Mouse (Mus musculus) layer of hippocampus, adult 11-12 months (tissue): ENCODE measurements around the gene Zbed5.
"Not testable (repeated sequence)": the region's sequence is repeated elsewhere in the genome, so short reads cannot be mapped to it uniquely, and the experiment has no call there.

Source experiments
- DNase-seq: peaks from one replicate; pipeline ENCODE4 v3.0.0; 2022; ENCODE audit warnings: low spot score

Zbed5 gene

DNA sequence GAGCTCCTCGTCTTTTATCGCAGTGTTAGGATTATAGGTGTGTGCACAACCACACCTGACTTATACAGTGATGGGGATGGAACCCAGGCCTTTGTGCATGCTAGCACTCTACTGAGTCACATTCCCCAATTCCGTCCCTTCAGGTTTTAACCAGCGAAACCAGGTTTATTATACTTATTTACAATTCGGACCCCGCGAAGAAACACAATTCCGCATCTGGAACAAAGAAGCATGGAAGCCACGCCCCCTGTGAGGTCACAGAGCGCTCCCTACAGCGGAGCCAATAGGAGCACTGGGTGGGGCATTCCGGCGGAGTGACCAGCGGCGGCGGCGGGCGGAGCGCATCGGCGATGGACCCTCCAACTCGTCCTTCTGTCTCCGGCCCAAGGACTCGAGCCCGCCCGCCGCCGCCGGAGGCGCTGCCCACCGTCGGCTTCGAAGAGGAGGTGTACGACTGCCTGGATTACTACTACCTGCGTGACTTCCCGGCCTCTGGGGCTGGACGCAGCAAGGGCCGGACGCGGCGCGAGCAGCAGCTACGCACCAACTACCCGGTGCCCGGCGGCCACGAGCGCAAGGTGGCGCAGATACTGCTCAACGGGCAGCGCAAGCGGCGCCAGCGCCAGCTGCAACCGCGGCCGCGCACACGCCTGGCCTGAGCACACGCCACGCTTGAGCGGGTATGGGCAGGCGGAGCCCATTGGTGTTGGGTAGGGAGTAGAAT lies 12.9 kb downstream of the Zbed5 start, which contains the start of gene Nupr1l:
Gene Nupr1l, plus strand, starts transcription at position 299 of the 724 bp plus-strand sequence.
- DNase-seq, result peak; percentile 90

DNA sequence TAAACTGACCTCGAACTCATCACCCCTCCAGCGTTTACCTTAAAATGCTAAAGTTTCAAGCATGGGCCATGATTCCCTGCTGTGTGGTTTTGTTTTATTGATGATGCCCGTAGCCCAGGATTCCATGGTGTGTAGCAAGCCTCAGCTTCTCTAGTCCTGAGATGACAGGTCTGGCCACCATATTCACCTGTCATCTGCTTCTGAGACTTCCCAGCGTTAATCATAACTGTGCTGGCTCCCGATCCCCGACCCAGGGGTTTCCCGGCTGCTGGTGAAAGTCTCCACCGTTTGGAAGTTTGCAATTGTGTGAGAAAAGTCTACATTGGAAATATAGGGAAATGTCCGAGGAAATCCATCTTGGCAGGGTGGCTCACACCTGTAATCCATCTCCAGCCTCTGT lies 13.6 kb downstream of the Zbed5 start:
- no peak for DNase-seq

DNA sequence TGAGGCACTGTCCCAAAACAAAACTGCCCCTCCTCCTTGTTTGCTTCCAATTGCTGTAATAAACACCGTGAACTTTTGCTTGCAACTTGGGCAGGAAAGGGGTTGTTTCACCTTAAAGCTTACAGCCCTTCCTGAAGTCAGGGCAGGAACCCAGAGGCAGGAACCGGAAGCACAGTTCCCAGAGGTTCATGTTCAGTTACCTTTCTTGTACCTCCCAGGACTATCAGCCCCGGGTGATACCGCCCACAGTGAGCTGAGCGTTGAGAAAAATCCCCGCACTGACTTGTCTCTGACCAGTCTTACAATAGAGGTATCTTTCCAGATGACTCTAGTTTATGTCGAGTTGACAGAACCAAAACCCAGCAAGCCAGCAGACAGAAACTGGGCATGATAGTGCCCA lies 14.1 kb downstream of the Zbed5 start:
- no peak for DNase-seq

DNA sequence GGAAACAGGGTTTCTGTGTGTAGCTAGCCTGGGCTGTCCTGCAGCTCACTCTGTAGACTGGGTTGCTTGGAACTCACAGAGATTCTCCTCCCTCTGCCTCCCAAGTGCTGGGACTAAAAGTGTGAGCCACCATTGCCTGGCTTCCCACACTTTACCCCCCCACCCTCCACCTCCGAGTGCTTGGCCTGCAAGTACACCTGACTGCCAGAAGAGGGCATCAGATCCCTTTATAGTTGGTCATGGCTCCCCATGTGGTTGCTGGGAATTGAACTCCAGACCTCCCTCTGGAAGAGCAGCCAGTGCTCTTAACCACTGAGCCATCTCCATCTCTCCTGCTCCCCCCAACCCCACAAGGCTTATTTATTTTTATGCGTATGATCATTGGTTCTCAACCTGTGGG lies 18.5 kb downstream of the Zbed5 start:
- DNase-seq, result no peak

DNA sequence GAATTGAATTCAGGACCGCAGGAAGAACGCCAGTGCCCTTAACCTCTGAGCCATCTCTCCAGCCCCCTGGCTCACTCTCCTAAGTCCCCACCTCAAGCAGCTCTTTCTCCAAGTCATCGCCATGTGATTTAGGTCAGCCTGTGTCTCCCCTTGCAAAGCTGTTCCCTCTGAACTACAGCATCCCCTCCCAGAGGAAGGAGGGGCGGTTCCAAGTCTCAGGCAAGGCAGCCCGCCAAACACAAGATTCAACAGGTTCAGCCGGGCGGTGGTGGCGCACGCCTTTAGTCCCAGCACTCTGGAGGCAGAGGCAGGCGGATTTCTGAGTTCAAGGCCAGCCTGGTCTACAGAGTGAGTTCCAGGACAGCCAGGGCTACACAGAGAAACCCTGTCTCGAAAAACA lies 20.0 kb downstream of the Zbed5 start:
- DNase-seq, result not testable (repeated sequence)

DNA sequence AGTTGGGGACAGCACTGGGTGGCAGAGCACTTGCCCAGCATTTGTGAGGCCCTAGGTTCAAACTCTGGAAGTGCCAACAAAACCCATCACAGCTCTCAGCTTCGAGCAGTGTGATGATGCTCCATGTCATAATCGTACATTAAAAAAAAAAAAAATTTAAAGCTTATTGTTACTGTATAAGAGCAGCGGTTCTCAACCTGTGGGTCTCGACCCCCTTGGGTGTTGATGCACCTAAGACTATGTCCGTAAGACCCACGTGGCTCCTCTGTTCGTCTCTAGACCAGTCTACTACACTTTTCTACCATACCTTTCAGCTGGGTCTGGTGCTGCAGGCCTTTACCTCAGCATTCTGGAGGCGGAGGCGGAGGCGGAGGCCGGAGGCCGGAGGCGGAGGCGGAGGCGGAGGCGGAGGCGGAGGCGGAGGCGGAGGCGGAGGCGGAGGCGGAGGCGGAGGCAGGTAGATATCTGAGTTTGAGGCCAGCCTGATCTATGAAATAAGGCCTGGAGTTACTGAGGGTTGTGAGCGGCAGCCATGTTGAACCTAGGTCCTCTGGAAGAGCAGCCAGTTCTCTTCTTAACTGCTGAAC lies 22.6 kb downstream of the Zbed5 start:
- DNase-seq, result no peak

DNA sequence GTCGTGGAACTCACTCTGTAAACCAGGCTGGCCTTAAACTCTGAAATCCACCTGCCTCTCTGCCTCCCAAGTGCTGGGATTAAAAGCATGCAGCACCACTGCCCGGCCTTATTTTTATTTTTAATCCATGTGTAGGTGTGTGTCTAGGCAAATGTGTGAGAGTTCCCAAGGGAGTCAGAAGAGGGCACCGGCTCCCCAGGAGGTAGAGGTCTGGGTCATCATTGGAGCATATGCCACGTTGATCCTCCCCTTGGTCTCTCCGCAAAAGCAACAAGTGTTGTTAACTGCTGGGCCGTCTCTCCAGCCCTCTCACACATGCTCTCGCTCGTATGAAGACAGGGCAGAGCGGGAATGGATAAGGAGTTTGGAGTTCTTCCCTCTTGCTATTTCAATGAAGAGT lies 23.2 kb downstream of the Zbed5 start:
- no peak for DNase-seq

DNA sequence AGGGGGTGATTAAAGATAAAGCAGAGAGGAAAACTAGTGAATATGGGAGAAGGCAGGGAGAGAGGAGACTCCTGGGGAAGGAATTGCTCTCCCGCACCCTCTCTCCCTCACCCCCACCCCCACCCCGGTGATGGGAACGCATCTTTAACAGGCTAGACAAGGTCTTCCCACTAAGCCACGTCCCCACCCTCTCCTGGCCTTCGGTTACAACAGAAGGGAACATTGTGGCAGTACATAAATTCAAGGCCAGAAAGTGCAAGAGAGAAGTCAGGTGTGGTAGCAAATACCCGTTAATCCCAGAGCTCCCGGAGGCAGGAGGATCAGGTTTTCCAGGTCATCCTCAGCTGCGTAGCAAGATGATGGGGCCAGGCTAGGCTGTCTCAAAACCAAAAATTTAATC lies 23.8 kb downstream of the Zbed5 start:
- no peak for DNase-seq

DNA sequence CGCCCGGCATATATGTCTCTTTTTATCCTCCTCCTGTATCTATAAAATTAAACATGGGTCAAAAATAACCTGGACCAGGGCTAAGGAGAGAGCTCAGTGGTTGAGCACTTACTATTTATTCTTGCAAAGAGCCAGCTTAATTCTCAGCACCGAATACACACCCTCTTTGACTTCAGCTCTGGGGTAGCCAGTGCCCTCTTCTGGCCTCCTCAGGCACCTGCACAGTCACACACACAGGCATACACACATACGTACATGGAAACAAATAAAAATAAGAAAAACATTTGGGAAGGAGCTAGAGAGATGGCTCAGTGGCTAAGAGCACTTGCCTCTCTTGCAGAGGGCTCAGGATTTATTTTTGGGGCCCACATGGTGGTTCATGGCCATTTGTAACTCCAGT lies 26.4 kb downstream of the Zbed5 start:
- no peak for DNase-seq

DNA sequence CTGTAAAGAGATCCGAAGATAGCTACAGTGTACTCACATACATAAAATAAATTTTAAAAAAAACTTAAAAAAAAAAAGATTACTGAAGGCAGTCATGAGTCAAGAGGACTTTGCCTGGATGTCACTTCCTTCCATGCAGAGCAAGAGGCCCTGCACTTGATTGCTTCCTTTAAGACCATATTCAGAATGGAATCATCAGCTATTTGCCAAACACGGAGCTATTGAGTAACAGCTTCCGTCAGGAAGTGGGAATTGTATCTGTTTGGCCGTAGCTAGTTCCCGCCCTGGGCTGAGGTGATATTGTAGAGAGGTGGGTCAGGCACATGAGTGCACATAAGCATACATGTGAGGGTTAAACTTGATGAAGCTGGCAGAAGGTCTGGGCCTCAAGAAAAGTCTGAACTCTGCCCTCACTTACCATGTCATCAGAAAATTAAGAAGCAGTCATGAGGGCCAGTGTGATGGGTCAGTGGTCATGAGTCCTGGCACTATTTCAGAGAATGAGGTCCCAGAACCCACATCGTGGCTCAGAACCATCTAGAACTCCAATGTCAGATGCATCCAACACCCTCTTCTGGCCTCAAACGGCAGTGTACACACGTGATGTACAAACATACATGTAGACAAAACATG lies 29.4 kb downstream of the Zbed5 start:
- DNase-seq, result no peak

DNA sequence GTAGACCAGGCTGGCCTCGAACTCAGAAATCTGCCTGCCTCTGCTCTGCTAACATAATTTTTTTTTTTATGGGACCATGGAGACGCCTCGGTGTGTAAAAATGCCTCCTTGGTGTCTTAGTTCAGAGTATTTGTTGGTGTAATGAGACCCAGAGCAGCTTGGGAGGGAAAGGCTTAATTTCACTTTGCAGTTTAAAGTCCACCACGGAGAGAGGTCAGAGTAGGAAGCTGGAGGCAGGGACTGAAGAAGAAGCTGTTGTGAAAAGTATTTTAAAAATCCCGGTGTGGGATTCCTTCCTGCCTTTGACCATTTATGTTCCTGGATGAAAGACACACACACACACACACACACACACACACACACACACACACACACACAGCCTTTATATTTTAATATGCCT lies 30.4 kb downstream of the Zbed5 start:
- no peak for DNase-seq

DNA sequence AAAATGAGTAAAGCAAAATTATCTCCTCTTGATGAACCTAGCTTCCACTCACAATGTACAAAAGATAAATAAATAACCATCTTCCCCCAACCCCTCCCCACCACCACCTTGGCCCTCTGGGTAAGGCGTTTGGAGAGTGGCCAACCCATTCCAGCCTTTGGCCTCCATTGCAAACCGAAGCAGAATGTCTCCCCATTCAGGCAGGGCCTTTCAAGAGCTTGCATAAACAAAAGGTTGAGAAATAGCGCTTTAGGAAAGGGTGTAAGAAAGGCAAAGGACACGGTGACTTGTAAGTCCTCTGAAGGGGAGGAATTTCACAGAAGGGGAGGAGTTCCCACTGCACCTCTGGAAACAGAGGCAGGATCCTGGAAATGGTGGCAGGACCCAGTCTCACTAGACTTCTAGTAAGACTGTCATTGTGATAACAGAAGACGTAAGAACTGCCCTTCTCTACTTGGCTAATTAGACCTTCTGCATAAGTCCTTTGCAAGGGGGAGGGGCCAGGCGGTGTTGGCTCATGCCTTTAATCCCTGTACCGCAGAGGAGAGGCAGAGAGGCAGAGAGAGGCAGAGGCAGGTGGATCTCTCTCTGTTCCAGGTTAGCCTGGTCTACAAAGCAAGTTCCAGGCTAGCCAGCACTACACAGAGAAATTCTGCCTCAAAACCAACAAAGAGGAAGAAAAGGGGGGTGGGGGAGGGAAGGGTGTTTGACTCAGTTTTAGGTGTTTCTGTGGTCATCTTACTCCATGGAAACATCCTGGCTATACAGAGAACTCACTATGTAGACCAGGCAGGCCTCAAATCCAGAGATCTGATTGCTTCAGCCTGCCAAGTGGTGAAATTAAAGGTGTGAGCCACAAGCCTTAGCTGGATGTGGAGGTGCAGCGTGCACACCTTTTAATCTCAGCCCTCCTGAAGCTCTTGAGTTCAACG lies 34.7 kb downstream of the Zbed5 start:
- DNase-seq, result no peak

DNA sequence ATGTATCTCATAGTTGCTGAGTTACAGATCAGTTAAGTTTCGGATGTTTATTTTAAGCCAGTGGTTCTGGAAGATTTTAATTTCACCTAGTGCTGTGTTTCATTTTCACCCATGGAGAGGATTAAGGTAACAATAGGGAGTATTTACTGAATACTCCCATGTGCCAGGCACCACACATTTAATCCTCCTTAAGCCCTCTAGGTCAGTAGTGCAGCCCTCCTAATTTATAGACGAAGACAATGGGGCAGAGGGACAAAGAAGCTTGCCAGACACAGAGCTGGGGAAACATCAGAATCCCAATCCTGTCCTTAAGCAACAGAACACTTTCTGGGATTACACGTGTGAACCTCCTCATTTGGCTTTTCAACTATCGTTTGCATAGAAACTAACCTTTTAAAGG lies 41.4 kb downstream of the Zbed5 start:
- no peak for DNase-seq

DNA sequence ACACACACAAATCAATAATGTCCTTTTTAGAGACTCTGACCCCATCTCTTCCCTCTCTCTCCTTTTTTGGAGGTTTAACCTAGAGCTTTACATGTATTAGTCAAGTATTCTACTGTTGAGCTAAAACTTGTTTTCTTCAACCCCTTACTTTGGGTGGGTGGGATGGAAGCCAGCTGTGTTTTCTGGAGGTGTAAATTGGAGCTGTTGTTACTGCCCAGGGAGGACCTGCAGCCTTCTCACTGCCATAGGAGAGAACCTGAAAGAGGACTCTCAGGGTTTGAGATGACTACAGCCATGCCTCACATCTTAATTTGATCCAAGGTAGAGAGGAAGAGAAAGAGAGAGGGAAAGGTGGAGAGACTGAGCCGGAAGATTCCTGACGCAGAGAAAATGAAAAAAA lies 44.8 kb downstream of the Zbed5 start:
- no peak for DNase-seq

DNA sequence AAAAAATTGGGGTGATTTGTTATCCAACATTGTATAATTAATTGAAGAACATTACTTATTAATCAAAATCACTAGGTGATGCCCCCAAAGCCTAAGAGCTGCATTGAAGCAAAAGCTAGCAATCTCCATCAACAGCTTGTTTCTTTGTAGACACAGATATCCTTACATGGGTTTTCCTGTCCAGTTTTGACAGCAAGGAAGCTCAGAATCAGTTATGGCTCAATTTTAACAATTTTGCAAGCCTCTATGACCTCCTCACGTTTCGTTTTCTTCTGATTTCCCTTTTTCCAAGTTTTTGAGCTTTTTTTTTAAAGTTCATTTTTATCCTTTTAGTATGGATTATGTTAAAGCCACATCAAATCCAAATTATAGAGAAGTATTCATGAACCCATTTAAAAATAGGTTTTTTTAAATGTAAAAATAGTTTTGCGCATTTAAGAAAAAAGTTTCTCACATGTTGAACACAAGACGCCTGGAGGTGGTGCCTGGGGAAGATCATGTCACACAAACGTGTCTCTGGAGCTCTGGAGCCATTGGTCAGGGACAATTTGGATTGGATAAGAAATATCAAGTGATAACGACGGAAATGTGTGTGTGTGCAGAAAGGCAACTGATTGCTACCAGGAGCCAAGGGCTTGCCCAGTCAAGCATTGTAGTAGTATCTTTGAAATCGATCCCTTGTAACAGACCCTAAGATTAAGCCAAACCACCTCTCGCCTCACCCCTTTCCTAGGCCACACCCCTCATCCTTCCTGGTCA lies 45.4 kb downstream of the Zbed5 start:
- DNase-seq, result no peak

DNA sequence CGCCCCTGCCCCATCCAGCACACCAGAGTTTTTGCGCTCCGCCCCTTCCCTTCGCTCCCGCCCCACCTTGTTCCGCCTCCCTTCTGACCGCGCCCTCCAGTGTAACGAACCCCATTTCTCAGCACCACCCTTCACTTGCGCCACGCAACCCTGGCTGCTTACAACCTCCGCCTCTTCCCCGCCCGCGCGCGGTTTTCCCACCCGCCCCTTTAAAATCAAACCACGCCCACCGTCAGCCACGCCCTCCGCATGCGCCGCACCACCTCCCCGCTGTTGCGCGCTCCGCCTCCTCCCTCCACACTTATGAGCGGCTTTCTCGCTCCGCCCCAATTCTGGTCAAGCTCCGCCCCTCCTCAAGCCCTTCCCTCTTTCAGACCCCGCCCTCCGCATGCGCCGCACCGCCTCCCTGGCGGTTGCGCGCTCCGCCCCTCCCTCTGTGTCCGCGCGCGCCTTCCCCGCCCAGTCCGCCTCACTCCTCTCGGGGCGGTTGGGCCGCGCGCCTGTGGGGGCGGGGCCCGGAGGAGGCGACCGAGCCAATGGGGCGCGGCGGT lies 46.0 kb downstream of the Zbed5 start, which contains the start of gene Vkorc1l1:
Gene Vkorc1l1, plus strand, starts transcription at position 476 of the 551 bp plus-strand sequence.
- DNase-seq, result peak; percentile 99

DNA sequence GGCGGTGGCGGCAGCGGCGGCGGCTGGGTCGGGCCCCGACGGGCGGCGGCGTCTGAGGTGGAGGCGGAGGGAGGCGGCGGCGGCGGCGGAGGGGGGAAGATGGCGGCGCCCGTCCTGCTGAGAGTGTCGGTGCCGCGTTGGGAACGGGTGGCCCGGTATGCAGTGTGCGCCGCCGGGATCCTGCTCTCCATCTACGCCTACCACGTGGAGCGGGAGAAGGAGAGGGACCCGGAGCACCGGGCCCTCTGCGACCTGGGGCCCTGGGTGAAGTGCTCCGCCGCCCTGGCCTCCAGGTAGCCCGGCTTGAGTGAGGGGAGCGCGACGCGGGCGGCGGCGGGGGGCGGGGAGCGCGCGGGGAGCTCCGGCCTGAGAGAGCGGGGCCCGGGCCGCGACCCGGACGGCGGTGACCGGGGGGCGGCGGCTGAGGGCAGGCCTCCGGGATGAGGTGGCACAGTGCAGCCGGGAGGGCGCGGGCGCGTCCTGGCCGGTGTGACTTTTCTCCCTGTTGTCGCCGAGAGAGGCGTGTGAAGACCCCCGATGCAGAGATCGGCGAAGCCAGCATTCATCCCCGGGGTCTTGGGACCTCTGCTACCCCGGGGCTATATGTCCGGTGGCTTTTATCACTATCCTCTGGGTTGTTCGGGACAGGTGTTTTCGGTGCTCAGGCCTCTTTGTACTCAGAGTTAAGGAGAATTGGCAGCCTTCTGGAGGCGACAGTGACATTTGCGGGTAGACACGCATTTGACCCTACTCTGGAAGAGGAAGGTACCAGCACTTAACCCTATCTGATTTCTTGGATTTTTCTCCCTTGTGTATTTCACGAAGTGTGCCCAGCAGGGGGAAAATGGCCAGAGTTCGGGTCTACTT lies 46.8 kb downstream of the Zbed5 start:
- peak; percentile 25 for DNase-seq

DNA sequence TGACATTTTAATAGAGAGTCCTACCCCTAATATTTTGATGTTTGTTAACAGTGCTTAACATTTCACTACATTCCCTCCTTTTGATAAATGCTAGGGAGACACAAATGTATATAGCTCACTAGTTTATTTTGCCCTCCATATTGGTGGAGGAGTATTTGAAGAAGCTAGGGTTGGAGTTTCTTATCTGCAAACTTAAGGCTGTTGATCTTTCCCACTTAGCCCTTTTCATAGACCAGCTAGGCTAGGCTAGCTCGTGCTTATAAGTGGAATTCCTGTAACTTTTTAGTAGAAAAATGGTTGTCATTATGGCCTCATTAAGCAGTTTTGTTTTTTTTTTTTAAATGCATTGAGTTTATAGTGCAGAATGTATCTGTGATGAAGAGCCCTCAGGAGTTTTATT lies 47.9 kb downstream of the Zbed5 start:
- DNase-seq, result no peak

DNA sequence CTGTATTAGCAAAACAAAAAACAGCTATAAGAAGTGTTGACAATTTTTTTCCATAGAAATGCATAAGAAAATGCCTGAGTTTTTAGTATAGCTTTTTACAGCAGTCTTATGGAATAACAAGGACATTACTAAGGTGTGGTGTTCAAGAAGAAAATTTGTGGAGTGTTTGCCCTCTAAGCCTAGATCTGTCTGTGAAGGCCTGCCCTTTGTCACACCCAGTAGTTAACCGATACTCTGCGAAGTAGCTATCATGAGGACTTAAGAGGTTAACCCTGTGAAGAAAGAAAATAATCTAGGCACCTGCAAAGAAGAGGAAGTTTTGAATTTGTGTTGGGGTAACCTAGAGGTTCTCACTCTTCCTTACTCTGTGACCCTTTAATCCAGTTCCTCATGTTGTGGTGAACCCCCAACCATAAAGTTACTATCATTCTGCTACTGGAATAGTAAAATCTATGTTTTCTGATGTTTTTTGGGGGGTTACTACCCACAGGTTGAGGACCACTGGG lies 52.1 kb downstream of the Zbed5 start:
- DNase-seq, result no peak

DNA sequence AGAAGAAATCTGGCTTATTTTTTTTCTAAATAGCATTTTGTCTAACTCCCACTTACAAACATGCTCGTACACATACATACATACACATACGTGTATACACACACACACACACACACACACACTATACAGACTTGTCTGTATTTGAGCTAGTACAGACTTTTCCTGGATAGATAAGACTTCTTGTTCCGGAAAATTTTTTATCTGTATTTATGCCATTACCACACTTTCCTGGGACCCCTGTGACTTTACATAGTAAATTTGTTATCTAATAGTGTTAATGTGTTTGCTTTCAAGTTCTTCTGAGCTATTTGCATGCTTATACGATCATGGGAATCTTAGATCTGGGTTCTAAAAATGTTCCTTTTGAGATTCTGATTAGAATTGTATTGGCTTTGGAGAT lies 56.6 kb downstream of the Zbed5 start:
- no peak for DNase-seq
